Mouse (Mus musculus): ENCODE results near the gene Phf21a. TPM values are rescaled to one million over a fixed set of nuclear protein-coding genes. Genes with fewer than 3 reads are reported as not detected.

Phf21a gene
- total RNA-seq, 2 experiments from 2014 or later = 121 to 130 TPM

DNA sequence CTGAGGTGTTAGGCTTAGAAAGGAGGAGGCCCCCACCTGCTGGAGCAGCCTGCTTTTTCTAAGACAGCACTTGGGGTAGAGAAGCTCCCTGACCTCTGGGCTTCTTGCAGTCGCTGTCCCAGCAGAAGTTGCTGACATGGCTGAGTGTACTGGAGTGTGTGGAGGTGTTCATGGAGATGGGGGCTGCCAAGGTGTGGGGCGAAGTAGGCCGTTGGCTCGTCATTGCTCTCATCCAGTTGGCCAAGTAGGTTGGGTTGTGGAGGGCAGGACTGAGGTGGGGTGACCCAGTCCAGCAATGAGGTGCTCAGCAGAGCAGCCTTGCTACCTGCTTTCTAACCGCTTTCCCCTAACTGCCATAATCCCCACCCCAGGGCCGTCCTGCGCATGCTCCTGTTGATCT is 284.4 kb downstream of the Phf21a start:
- no peak for DNase-seq (ENCODE audit: low spot score in 2 of 2)

DNA sequence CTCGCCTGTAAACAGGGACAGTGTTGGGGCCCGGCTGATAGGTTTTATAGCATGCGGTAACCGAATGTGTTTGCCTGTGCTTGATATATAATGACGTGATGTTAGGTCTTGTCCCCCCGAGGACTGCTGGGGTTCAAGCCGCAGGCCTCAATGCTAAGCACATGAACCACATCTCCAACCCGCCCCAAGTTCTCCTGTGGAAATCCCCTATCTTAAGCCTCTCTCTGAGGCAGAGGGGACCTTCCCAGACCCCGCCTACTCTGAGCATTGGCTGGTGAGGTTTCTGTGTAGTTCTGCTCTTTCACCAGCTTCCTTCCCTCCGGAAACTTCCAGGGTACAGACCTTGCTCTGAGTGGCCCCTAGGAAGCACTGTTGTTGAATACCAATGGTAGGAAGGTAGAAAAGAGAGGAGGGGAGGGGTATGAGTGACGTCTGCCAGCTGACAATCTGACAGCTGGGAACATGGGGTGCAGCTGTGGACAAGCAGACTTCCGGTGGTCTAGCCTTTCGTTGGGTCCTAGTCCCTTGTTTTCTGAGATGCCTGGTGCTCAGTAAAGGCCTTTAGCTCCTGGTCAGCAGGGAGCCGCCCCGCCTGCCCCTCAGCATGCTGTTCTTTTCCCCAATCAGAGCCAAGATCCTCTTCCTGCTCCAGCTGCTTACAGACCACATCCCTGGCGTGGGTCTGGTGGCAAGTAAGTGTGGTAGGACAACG is 287.0 kb downstream of the Phf21a start:
- DNase-seq (ENCODE audit: low spot score in 2 of 2) = no peak

DNA sequence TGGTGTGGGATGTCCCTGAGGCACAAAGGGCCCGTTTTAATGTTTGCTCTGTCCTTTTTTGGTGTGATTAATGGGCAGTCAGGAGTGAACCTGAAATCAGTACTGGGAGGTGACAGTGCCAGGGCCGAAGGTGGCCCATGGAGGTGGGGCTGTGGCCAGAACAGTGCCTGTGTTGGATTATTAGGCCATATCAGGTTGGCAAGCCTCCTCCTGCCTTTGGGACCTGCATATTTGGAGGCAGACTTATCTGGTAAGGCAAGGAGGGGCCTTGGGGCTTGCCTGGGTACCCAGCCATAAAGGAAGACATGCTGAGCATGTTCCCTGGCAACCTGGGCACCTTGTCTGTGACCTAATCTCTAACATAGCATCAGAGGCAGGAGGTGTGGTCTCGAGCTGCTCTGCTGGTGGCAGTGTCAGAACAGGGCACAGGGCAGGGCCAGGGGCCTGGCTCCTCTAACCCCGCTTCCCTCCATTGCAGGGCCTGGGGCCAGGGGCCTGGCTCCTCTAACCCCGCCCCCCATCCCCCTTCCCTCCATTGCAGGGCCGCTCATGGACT is 287.7 kb downstream of the Phf21a start:
- no peak for DNase-seq (ENCODE audit: low spot score in 2 of 2)

DNA sequence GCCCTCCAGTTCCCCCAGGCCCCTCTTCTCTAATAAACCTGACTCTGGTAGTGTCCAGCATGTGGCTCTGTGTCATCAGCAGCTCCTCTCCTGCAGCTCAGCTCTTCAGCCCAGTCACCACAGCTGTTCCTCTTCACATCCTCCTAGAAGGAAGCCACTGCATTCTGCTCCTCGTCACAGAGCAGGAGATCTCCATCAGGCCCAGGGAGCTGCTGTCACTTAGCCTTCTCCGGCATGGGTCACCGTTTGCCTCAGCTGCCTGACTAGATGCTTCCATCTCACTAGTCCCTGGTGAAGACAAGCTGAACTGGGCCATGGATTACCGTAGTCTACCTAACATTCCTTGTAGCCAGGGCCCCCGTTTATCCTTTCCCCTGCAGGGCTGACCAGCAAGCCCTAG is 288.2 kb downstream of the Phf21a start:
- no peak for DNase-seq (ENCODE audit: low spot score in 2 of 2)

DNA sequence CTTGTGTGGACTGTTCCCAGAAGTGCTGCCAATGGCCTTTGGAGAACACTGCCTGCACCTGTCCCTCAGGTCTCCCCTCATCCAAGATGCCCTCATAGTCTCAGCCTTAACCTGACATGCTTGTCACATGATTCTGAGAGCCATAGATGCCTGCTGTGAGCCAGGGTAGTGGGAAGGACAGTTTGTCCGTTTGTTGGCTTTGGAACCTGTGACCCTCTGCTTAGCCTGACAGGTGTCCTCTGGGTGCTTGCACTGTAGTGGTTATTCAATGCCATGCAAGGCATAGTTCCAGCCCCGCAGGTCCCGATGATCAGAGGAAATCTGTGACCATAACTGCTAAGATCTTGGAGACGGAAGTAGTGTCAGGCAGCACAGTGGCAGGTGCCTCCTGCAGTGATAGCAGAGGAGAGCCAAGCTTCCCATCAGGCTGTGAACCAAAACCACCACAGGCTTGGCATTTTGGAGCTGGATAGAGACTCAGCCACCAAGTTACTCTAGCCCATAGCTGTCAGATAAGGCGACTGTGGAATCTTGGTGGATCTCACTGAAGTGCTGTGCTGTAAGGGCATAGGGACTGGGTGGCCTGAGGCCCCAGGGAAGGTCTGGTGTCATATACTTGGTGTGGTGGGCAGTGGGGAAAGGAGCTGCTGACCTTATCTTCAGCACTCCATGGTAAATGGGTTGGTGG is 289.1 kb downstream of the Phf21a start, which contains the start of gene 1700029I15Rik:
TSS of gene 1700029I15Rik (plus strand) at position 638 of the 688 bp plus-strand sequence.
- DNase-seq (ENCODE audit: low spot score in 2 of 2) = no peak

DNA sequence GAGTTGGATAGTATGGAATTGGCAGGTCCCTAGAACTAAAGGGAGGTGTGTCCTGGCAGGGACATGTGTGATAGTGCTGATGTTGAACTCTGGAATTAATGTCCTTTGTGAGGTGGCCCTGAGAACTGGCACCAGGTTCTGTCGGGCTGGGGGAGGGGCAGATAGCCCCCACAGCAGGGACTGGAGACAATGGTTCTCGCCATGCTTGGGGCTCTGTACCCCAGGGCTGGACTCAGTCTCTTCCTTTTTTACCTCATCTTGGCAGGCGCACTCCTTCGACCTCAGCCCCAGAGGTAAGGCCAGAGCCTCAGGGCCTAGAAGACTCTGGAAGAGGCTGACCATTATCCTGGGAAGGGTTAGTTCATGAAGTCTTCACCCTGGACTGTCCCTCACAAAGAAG is 289.8 kb downstream of the Phf21a start:
- no peak for DNase-seq (ENCODE audit: low spot score in 2 of 2)

DNA sequence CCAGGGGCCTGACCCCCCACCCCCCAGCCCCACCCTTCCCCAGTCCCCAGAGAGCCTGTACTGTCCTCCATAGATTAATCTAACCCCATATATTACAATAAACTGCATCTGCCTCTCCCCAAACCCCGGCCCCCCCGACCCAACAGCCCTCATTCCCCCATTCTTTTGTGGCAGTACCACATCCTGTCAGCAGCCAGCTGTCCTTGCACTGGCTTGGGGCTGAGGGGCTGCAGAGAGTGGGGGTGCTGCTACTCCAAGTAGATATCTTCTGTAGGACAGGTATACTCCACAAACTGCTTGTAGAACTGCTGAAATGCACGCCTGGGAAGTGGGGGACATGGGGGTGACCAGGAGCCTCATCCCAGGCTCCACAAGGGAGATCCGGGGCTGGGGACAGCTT is 291.2 kb downstream of the Phf21a start:
- no peak for DNase-seq (ENCODE audit: low spot score in 2 of 2)

DNA sequence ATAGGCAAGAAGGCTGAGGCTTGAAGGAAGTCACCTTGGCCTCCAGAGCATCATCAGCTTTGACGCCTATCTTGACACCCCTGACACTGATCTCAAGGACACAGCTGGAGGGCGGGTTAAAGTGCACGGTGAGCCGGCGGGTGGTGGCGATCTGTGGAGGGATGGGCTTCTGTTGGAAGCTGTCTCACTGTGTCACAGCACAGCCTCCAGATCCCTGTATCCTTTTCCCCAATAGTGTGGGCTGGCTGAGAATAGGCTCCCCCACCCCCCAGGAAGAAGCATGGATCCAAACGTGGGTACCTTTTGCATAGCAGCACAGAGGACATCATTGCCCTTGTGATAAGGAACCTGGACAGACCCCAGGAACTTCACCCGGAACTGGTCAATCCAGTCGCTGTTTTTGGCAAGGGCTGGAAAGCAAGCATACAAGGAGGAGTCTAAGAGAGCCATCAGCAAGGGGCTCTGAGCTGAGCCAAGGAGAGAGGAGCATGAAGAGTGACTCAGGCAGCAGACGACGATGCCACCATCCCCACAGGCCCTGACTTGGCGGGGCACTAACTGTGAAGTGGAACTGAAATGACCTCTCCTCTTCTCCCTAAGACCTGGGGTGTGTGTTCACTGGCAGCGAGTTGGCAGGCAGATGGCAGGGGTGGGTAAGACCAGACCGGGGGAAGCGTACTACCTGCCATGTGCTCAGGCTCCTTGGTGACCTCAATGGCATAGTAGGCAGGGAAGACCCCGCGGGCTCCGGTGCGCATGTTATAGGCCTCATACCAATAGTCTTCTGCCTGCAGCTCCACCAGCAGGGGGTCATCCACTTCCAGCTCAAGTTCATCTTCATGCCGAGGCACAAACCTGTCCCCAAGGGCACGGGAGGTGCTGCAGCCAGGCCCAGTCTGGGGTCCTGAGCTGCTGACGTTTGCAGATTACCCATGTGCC is 292.5 kb downstream of the Phf21a start:
- DNase-seq (ENCODE audit: low spot score in 2 of 2) = no peak

DNA sequence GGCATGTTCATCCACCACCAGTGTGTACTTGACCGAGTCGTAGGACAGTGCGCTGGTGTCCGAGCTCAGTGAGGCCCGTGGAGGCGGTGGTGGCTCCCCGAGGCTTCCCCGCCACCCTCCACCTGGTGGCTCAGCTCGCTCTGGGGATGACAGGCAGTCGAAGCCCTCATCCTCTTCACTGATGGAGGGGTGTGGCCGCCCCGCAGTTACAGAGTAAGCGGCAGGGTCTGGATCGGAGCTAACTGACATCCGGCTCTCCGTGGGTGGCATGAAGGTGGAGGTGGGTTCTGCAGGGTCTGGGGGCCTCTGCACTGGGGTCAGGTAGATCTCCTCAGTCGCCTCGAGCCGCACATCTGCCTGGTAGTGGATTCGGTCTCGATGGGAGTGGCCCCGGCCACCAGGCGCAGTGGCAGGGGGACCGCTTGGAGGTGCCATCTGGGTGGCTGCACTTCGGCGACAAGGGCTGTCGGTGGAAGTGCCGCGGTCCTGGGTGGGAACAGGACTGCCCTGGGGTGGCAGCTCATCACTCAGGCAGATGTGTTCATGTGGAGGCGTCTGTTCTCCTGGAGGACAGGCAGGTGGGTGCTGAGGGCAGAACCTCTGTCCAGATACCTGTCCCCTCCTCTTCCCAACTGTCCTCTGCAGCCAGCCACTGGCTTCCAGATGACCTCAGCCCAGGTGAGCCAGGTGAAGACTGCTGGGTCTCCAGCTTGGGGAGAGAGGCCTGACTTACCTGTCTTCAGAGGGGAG is 294.1 kb downstream of the Phf21a start:
- DNase-seq (ENCODE audit: low spot score in 2 of 2) = no peak

DNA sequence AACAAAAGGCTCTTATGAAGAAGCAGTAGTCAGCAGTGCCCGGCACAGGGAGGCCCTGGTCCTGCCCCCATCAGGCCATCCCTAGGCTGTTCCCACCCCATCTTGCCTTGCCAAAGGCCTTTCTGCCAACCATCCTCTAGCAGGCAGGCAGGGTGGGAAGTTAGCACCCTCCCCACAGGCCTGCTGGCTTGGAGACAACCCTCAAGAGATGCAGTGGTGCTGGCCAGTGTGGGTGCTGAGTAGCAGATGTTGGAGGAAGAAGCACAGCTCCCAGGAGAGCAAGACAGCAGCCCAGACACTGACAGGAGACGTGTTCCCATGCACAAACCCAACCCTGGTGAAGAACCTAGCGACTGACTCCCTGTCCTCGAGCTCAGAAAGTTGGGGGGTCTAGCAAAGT is 294.7 kb downstream of the Phf21a start:
- DNase-seq (ENCODE audit: low spot score in 2 of 2) = peak; percentile 67 to 79

DNA sequence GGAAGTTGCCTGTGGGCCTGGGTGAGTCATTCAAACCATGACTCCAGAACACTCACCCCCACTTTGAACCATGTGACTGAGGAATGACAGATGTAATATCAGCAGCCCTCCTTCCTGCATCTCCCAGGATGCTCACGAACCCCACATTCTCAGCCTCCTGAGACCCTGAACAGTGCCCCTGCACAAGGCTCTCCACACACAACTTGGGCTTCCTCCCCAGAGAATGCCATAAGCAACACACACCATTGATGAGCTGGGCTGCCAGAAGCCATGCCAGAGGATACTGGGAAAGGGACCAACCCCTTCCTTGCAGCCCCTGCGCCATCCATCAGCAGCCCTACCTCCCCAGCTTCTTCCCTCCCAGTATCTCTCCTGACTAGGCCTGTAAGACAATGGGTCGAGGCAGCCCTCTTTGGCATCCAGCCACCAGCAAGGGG is 295.2 kb downstream of the Phf21a start:
- DNase-seq (ENCODE audit: low spot score in 2 of 2) = no peak

DNA sequence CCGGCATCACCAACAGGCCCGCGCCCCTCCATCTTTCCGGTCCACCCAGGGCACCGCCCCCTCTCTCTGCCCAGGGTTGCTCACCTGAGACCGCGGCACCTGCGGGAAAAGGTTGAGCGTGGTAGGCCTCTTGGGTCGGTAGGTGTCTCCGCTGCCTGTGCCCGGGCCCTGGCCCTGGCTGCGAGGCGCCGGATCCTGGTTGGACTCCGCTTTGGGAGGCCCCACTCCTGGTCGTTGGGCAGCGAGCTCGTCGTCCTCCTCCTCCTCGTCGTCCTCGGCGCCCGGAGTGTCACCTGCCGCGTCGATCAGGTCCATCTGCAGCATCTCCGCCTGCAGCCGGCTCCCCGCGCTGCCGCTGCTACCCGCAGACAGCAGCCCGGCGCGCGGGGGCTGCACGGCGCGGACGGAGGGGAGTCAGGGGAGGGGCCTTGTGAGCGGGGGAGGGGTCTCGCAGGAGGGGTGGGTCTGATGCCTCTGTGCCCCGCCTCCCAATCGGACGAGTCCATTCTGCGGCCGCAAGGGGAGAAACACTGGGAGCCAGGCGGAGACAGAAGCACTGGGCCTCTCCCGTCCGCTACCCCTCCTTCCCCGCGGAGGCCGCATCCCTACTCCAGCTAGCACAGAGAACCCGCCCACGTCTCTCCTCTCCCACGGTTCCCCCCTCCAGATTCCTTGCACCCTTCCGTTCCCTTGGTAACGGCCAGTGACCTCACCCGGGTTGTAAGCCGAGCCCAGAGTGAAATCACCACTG is 296.1 kb downstream of the Phf21a start:
- DNase-seq (ENCODE audit: low spot score in 2 of 2) = peak; percentile 90 to 93

DNA sequence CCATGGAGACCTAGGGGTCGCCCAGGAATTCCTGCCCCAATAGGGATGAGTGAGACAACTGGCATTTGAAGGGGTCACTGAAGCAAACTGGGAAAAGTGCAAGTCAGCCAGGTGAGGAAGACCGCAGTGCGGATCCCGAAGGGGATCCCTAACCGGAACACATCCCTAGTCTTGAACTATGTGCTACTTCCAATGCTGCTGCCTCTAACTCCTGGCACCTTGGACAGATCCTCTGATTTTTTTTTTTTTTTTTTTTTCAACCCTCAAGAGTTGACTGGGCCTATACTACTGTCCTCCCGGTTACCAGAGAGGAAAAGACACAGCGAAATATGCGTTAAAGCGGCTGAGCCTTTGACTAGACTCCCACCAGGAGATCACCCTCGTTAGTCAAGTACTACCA is 296.7 kb downstream of the Phf21a start:
- DNase-seq (ENCODE audit: low spot score in 2 of 2) = no peak

DNA sequence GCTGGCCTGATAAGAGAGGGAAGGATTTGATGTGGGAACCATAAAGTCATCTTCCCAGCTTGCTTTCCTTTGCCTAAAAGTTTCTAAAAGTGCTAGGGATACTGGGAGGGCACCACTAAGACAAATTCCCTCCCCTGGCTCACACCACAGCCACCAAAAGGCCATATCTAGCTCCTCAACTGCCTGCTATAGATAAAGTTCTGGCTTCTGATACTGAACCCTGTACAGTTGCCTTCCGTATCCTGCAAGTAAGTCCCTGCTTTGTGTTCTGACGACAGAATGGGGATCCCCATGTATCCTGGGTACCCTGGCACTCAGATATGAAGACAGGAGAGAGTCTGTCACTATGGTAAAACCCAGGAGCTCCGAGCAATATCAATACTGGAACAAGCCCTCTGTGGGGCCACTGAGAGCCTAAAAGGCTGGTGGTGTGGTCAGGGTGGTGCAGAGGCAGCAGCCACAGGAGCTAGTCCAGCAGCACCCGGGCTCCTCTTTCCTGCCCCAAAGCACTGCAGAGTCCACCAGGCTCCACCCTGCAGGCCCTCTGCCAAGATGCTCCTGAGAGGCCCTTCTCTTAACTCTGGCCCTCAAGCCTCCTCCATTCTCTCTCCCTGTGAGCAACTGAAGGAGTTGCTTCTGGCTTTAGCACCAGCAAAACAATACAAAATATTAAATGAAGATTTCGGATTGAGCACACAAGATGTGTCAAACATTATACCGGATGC is 297.5 kb downstream of the Phf21a start:
- no peak for DNase-seq (ENCODE audit: low spot score in 2 of 2)

DNA sequence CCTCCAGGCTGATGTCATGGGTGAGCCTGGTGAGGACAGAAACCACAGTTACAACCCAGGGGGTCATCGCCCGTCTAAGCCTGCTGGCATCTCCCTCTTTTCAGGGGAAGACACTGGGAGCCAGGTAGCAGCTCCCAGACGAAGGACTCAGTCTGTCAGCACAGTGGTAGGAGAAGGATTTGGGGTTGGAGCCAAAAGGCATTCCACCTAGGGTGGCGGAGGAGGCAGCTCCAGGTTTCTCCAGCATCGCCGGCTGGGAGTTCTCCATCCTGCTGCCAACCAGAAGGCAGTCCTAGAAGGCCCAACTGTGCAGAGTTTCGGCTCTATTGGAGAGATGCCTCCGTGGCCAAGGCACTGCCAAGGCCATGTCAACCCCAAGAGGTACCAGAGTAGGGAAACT is 298.2 kb downstream of the Phf21a start:
- DNase-seq (ENCODE audit: low spot score in 2 of 2) = peak in 1 of 2 experiments; percentile 64

DNA sequence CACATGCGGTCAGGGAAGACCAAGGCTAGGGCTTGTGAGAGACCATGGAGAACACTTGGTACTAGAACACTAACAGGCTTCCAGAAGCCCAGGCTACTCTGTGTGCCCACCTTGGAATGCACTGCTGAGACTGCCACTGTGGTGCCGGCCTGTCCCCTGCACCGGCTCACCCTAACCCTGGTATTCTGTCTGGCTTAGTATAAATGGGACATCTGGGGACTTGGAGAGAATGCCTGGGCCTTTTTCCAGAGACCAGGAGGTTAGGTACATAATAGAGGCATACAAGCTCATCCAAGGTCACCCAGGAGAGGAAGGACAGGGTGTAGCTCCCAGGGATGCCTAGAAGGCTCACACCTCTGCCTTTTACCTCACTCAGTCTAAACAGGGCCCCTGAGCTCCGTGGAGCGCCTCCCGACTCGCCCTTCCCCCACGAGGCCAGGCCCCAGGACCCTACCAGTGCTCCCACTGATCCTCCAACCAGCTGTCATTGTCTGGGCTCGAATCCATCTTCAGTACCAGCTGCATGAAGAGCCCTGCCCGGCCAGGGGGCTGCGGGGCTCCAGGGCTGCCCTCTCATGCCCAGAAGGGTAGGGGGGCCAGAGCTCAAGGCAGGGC is 298.9 kb downstream of the Phf21a start:
- no peak for DNase-seq (ENCODE audit: low spot score in 2 of 2)

DNA sequence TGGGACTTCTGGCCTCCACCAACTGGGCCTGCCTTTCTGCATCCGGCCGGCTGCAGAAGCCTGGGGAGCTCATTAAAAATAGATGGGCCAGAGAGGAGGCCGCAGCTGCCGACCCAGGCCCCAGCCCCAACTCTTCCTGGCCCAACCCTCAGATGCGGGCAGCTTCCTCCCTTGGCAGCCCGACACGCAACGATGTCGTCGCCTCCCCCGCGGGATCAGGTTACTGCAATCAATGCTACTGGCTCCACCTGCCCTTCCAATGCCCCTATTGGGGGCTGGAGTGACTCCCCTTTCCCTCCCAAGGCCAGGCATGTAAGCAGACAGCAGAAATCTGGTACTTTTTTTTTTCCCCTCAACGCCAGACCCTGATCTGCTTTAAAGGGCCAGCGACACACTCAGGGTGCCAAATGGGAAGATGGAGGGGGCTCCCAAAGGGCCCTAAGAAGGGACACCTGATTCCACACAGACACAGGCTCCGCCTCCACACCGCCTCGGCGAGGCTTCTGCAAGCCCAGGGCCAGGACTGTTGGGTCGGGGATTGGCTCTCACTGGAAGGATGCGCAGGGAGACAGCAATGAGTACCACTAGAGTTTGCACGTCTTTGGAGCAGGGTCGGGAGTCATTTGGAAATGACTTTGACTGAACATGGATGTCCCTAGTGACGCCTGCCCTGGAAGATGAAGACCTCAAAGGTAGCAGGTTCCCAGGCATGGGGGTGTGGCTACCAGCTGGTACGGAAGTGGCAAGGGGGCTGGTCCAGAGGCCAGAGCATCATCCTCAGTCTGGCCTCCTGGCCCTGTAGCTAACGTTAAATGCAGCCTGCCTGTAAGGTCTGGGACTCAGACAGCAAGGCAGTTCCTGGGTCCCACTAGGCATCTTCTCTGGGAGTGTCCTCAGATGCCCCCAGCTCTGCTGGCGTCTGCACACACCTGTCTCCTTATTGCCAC is 299.7 kb downstream of the Phf21a start:
- no peak for DNase-seq (ENCODE audit: low spot score in 2 of 2)

DNA sequence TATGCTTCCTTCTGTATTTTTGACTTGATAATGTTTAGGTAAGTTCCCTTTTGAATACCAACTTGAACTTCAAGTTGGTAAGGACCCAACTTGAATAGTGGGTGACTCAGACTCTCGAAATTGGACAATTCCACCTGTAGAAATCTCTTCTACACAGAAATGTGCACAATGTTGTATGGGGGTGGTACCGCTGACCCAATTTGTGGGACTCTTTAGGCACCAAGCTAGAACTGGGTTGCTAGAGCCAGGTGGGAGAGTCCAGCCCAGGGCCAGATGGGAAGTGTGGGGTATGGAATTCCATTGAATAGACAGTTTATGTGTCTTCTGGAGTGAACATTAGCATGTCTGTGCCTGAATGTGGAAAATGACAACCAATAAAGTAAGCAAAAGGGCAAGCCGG is 302.6 kb downstream of the Phf21a start:
- DNase-seq (ENCODE audit: low spot score in 2 of 2) = no peak

Data from left cerebral cortex, adult 18-20 months (tissue).